Mouse (Mus musculus) spleen, adult 18-20 months (tissue): ENCODE results near the gene Wrap73.

ENCODE experiments used
- DNase-seq, 2 experiments: peaks; one replicate each; pipeline ENCODE4 v3.0.0; 2022; ENCODE audit warnings: mixed read lengths in 2 of 2

Wrap73 gene

DNA sequence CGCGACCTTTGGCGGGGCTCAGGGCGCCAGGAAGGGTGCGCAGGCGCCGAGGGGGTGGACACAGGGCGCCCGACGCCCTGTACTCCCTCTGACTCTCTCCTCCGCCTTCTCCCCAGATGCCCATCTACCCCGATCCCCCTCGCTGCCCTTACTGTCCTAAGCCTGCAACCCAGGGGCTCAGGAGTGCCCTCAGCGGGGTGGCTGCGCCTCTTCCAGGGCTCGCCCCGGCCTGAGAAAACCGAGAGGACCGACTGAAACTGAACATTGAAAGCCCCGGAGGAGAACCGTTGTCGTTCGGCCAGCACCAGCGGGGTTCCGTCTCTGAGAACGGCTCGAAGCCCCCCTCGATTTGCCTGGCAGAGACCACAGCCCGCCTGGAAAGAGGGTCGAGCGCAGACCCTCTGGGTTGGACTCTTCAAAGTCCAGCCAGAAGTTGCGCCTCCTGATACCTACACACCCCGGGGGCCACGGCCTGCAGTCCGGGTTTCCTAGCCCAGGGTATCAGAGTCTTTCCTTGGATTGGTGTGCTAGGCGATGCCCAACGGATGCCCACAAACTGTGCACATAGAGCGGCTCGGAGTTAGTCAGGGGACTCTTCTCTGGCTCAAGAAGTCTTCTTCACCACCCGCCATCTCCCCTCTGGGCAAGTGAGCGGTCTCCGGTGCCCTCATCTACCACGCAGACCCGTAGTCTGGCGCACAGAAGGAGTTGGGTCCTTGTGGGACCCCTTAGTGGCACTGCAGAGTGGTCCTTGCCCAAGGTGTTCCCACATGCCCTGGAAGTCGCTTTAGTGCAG, 1.8 kb upstream of the Wrap73 start:
- DNase-seq, result no peak

DNA sequence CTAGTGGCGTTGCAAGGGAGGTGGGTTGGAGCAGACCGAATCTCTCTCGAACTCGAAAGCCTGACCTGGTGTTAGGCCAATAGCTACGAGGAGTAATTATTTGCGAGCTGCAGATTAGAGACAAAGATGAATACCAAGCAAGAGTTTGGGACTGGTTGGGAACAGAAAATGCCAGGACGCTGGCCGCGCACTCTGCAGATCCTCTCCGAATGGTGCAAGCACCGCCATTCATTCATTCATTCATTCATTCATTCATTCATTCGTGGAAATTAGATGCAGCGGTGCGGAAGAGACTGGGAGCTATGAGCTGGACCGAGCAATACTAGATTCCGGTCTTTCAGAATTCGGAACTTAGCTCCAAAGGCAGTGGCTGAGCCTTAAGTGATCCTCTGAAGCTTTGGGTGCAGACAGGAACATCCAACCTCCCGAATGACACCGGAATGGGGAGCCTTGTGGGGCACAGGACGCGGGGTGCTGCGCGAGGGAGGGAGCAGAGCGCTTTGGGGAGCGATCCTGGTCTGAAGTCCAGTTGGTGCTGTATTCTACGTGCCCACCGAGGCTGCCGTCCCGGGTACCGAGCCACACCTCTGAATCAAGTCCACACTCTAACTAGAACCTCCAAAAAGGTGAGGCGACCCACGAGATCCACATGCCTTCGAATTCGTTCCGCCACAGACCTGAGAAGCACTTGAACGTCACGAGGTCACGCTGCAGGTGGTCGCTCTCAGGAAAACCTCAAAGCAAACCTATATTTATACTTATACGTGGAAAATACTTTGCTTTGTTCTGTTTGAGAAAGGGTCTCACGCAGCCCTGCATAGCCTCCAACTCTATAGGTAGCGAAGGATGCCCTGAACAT, 934 bp upstream of the Wrap73 start:
- no peak for DNase-seq

DNA sequence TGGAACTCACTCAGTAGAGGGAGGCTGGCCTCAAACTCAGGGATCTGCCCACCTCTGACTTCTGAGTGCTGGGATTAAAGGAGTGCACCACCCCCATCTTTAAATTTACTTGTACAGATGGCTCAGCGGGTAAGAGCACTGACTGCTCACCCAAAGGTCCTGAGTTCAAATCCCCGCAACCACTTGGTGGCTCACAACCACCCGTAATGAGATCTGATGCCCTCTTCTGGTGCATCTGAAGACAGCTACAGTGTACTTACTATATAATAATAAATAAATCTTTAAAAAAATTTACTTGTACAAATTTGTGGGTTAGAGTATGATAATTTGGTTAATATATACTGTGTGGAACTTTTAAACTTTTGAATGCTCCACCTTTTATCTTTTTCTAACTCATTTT, 2.5 kb downstream of the Wrap73 start:
- DNase-seq, result no peak

DNA sequence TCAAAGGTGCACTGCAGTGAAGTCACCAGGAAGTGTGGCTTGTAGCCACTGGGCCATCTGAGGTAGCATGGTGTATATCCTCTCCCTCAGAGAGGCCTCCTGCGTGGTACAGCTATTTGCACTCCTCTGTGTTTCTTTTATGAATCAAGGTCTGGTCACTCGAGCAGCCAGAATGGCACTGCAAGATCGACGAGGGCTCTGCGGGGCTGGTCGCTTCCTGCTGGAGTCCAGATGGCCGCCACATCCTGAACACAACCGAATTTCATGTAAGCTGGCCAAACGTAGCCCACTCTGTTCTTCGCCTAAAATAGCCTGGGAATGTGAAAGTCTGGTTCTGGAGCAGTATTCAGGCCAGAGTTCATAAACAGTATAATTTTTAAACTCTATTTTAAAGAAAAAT, 4.2 kb downstream of the Wrap73 start:
- DNase-seq, result no peak

DNA sequence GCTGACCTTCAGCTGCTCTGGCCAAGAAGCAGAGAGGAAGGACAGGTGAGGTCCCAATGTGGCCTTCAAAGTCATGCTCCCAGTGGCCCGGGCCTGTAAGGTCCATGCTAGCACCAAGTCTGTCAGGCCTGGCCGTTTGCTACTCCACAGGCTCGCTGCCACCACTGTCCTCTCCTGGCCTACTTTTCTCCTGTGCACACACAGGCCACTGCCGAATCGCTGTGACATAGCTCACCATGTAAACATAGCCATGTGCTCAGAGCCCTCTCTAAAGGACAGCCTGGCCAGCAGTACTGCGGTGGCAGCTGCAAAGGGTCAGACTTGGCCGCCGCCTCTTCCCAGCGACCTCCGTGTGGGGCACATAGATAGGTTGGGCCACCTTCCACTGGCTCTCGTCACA, 11.9 kb downstream of the Wrap73 start:
- no peak for DNase-seq

DNA sequence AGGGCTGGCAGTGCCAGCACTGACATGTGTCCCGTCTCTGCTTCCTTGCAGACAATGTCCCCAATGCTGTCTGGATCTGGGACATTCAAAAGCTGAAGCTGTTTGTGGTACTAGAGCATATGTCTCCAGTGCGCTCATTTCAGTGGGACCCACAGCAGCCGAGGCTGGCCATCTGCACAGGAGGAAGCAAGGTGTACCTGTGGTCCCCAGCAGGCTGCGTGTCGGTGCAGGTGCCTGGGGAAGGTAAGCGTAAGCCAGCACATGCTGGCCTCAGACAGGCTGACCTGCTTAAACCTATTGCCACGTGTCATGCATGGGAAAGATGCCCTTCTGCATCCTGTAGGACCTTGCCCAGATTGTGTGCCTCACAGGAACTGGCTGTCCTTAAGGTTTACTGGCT, 13.9 kb downstream of the Wrap73 start:
- no peak for DNase-seq

DNA sequence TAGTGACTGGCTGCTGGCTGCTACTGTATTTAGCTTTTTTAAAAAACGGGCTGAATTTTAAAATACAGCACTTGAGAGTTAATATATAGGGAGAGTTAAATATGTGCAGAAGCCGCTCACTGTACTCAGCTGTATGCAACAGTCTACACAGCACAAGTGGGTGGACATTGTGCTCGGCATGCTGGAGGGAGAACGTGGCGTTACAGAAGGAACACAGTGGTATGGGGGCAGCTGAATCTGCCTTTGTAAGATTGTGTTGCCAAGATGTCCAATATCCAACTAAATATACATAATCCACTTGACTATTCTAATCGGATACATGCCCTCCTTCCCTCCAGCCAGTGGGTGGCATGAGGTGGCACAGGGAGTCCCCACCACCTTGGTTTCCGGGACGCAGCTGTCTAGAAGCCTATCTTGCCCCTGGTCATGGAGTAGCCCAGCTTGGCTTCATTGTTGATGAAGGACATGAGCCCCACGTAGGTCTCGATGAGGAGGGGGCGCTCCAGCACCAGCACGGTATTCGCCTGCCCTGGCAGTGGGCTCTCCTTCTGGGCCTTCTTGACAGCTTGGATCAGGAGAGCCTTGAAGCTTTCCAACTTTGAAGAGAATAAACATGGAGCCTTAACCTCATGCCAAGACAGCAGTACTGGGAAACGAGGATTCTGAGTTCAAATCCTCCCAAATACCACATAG, 15.9 kb downstream of the Wrap73 start:
- no peak for DNase-seq

DNA sequence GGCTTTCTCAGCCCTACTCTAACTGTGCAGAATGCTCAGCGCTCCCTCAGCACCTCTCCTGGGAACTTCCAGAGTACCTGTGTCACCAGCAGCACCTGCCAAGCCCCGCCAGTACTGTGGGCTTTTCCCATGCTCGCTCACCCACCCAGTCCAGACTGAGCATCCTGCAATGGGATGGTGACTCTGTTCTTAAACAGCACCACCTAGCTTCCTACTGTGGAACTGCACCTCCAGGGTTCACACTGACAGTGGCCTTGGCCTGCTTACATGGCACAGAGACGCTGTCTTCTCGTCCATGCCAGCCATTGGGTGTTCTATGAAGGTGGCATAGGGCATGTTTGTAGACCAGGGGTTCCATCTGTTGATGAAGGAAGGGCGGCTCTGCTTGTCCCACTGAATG, 16.8 kb downstream of the Wrap73 start:
- DNase-seq, result peak; percentile 58 to 84

DNA sequence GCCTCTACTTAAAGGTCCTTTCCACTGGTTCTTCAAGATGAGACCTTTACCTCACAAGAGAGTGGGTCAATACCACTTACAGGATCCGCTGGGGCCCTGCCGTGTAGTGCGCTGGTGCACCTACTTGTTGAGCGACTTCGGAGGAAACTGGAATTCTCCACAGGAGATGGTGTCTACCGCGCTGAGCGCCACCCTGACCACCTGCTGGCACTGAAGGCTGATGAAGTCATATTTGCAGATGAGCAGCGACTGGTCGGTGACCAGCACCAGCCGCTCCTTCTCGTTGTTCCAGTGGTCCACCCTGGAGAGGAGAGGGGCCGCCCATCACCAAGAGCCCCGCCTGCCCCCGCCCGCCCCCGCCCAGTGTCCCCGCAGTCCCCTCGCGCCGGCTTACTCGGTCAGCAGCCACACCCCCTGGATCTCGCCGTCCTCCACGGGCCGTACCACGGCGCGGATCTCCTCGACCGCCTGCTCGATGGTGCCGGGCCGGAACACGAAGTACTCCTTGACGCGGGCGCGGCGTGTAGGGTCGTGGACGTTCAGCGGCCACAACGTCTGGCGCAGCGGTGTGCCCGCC, 17.9 kb downstream of the Wrap73 start:
- DNase-seq, result peak in 1 of 2 experiments; percentile 34

DNA sequence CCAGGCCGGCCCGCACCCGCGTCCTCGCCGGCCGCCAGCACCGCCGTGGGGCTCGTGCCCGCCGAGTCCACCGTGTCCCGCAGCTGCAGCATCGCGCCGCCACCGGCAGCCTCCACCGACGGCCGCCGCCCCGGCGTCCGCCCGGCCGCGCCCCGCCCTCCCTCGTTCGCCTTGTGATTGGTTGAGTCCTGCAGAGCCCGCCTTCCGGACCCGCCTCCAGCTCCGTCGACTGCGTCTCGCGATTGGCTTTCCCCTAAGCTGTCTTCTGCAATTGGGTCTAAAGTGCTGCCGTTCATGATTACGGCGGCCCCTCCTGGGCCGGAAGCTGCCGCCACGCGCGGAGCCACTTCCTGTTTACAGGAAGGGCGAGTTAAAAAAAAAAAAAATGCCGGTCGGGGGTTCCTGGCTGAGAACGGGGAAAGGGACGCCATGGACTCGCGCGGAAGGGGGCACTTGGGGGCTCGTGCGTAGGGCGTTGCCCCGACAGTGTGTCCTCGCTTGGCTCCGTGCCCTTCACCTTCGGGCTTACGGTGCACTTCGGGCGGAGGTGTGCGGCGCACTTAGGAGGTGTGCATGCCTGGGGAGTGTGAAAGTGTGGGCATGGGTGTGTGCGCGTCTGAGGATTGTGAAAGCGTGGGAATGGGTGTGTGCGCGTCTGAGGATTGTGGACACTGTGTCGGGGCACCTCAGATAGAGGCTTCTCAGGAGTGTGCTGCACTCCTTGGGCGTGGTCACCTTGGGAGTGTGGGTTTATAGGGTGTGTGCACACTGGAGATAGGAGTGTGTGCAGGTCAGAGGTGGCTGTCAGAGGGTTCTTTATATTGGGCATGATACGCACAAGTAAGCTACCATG, 18.6 kb downstream of the Wrap73 start, which contains the start of gene Tprgl:
Tprgl (minus strand) TSS at position 129 of the 853 bp plus-strand sequence.
- peak; percentile 95 to 97 for DNase-seq

DNA sequence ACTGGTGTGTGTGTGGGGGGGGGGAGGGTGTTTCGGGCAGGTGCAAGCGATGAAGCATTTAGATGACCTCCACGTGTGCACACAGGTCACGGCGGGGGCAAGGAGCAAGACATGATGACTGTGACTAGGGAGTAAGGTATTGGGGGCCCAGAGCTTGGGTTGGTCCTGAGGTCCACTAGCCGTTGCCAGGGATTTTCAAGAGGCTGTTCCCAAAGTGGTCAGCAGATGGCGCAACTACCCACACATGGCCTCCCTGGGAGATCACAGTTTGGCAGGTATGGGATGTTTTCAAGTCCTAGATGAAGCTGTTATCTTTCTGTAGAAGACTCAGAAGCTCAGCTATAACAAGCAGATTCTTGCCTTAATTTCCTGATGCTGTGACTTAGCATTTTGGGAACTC, 21.1 kb downstream of the Wrap73 start:
- DNase-seq, result peak in 1 of 2 experiments; percentile 73

DNA sequence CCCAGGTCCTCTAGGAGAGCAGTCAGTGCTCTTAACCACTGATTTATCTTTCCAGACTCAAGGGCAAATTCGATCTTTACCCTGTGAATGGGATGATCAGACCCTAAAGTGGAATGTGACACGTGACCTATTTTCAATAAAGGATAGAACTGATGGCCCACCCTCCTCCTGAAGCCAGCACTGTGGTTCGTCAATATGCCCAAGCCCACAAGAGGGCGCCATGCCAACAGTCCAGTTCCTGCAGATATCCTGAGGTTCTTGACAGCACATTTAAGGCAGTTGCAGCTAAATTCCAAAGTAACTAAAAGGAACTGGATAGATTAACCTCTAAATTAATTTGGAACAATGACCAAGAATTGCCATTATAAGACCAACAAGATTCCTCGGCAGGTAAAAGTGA, 24.9 kb downstream of the Wrap73 start:
- peak in 1 of 2 experiments; percentile 57 for DNase-seq

DNA sequence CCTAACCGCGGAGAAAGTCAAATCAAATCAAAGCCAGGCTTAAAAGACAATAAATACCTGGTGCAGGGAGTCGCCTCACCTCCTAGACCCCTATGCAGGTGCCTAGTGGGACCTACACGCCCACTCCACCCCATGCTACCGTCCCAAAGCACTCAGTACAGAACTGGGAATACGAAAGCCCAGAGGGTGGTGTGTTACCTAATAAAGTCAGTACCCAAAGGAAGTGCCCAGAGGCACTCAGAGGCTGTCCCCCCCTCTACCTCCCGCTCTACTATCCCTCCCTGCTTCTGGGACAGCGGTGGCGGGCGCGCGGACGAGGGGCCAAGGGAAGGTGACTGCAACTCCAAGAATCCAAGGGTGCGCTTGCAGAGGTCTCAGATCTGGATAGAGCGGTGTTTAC, 27.8 kb downstream of the Wrap73 start:
- no peak for DNase-seq

DNA sequence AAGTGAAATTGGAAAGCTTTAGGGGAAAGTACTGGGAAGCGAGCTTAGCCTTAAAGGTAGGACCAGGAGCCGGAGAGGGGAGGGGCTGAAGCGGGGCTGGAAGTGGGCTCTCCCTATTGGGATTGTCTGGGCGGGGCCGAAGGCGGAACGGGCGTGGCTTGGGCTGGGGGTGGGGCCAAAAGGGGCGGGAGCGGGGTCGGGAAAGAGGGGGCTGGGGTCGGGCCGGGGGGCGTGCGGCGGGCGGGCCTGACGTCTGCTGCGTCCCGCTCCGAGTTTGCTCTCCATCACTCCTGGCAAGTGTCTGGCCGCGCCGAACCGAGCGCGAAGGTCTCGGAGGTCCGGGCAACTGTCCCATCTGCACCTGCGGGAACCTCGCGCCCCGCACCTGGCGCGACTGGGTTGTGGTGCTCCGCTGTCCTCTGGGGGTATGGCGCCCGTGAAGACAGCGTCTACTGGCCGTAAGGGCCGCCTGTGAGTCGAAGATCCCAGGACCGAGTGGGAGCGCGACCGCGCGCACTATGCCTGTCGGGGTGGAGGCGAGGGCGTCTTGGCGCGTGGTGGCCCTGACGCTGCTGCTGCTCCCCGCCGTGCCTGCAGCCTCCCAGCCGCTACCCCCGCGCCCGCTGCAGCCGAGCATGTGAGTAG, 28.5 kb downstream of the Wrap73 start, which contains the start of gene Megf6:
Megf6 (plus strand) TSS at position 225 of the 645 bp plus-strand sequence.
- no peak for DNase-seq

DNA sequence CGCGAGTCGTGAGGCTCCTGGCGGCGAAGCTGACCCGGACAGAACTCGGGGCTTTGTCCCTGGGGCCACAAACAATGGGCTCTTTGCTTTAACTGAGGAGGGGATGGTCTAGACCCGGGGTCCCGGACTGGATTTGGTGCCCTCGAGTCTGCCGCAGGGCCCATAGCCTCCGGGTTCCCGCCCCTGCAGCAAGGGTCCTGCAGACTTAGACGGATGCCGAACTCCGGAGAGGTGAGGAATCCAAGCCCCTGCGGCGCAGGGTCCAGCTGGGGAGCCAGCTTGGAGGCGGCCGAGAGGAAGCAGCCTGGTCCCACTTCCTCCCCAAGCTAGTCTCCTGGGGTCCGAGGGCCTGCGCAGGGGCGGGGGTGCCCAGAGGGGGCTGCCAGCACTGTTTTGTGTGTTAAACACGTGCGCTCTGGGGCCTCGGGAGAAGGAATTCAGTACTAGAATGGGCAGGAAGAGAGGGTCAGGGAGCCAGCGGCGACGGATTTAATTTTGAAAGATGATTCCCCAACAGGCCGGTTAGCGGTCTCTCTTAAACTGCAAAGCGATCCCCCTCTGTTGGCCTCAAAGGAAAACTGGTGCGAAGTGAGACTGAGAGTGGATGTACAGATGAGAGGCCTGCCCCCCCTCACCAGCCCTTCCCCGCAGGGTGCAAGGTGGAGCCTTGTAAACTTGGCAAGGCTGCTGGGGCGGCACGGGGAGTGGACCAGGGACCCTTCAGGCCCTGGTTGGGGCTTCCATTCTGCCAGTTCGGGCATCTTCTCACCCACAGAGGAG, 29.2 kb downstream of the Wrap73 start:
- DNase-seq, result no peak

DNA sequence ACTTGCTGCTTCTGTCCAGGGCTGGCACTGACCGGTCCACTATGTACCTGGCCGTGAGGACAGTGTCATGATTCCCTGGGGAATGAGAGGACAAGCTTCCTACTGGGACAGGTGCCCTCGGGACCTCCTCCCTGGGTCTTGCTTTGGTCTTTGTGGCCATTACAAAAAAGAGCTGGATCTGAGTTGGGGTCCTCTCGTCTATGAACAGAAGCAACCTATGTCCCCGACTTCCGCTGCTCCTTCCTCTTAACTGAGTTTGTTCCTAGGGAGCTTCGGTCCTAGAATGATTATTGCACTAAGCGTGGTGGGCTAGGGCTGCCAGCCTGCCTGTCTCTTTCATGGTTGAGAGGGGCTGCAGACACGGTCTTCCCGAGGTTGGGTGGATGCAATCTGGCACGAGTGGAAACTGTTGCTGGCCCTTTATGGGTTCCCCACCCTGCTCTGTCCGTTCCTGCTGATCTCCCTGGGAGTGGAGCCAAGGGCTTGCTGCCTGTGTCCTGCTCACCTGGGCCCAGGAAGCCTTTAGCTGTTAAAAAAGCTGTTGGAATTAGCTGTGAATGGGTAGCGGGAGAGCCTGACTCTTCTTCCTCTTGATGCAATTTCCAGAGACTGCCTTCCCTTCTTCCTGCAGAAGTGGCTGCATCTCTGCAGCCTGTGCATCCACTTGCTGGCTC, 29.9 kb downstream of the Wrap73 start:
- no peak for DNase-seq

DNA sequence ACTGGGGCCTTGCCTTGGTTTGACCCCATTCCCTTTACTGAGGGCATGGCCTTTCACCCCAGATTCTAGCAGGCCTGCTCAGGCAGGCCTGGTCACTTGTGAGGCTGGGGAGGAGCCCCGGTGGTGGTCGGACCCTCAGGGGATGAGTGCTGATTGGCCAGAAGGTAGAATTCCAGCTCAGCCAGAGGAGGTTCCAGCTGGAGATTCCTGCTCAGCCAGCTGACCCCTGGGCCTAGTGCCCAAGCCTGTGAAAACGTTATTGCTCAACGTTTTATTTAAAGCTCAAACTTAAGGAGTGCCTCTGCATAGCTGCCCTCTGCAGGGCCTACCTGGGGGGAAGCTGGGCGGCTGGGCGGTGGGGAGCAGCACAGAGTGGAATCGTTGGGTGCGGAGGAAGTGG, 35.1 kb downstream of the Wrap73 start:
- no peak for DNase-seq

DNA sequence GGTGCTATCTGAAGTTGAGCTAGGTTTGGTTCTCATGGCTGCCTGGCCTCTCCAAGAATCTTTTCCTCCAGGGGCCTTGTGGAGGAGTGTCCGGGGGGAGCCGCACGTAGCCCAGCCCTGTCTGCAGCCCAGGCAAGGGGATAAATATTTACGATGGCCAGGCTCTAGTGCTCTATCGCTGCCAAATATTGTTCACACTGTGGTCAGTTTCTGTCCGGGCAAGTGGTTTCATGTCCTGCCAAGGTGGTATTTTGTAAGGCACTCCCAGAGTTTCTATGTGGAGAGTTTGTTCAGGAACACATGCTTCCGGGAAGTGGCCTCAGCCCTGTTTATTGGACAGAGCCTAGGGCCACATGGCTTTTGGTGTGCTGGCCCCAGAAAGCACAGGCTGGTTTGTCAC, 38.8 kb downstream of the Wrap73 start:
- DNase-seq, result no peak

DNA sequence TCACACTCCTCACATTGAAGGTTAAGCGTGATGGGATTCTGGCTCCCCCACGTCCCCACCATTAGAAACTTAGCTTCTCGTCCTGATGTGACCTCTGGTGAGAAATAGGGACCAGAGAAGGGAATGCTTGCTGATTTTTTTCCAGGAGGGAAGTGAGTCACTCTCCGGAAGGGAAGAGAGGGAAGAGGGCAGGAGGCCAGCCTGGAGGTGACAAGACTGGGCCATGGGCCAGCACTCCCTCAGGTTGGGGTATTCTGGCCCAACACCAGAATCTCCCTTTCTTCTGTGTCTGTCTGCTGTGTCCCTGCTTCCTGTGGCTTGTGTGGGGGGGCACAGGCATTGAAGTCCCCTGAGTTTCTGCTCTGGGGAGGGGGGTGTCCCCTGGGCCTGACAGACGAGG, 41.4 kb downstream of the Wrap73 start:
- DNase-seq, result no peak

DNA sequence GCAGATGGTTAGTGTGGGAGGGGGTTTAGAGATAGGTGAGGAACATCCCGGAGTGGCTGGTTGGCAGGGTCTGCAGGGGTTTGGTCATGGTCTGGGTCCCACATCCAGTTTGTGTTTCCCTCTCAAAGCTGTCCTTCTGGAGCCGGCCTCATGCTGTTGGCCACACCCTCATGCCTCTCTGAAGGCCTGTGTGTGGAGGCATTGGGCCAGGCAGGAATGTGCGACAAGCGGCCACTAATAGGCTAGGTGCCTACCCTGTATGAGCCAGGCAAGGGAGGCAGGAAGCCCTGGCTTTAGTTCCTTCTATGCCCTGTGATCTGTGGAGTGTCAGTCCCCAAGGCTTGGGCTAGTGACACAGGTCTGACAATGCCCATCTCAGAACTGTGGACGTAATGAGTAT, 42.8 kb downstream of the Wrap73 start:
- DNase-seq, result no peak
